Mouse (Mus musculus) hindbrain, embryonic 15.5 days (tissue): ENCODE results near the gene Nipsnap3a. TPM values are rescaled to one million over a fixed set of nuclear protein-coding genes. Genes with fewer than 3 reads are reported as not detected.
A peak's percentile ranks its signal among the peaks of the same experiment; 100 is the strongest.

ENCODE experiments used
- ATAC-seq: fragments of 200-750 bp; cut with Nextera tagmentation; 2 replicates; pipeline ENCODE4 v1.8.0; 2017; ENCODE audit warnings: low read depth, moderate number of reproducible peaks, moderate TSS enrichment; ENCODE audit not compliant: low FRiP score
- H3K27ac ChIP-seq: fragments of 300-500 bp; sonication (generic); replicated peaks from 2 replicates; pipeline ENCODE4 v1.5.1; 2015; ENCODE audit warnings: mild to moderate bottlenecking, inconsistent platforms
- H3K27me3 ChIP-seq: fragments of 300-500 bp; sonication (generic); 2 replicates; pipeline ENCODE4 v1.6.1; 2015; ENCODE audit warnings: control low read depth, inconsistent platforms
- H3K36me3 ChIP-seq: fragments of 300-500 bp; sonication (generic); 2 replicates; pipeline ENCODE4 v1.6.1; 2015; ENCODE audit warnings: control low read depth, inconsistent platforms
- H3K4me1 ChIP-seq: fragments of 300-500 bp; sonication (generic); replicated peaks from 2 replicates; pipeline ENCODE4 v1.6.1; 2015; ENCODE audit warnings: control low read depth, inconsistent platforms
- H3K4me2 ChIP-seq: fragments of 300-500 bp; sonication (generic); 2 replicates; pipeline ENCODE4 v1.6.1; 2015; ENCODE audit warnings: moderate library complexity, mild to moderate bottlenecking, inconsistent platforms
- H3K4me3 ChIP-seq: fragments of 300-500 bp; sonication (generic); 2 replicates; pipeline ENCODE4 v1.5.1; 2015; ENCODE audit warnings: mild to moderate bottlenecking, inconsistent platforms
- H3K9ac ChIP-seq: fragments of 300-500 bp; sonication (generic); 2 replicates; pipeline ENCODE4 v1.6.1; 2015; ENCODE audit warnings: inconsistent platforms
- H3K9me3 ChIP-seq: fragments of 300-500 bp; sonication (generic); 2 replicates; pipeline ENCODE4 v1.6.1; 2016; ENCODE audit warnings: control low read depth, inconsistent platforms
- WGBS: fragments of 180-500 bp; shearing (Covaris S2); methylation state at CpG from one replicate; pipeline ENCODE4 v1.1.7; 2015; 5-methylcytosine and 5-hydroxymethylcytosine counted together
- polyA plus RNA-seq: library from polyadenylated mRNA; unstranded; fragments of >200 nt; fragmentation: Nextera tagmentation; extraction: Ambion mirVana; gene quantifications from 2 replicates; pipeline ENCODE4 v1.2.1, GENCODE M21; 2015

The Nipsnap3a gene
- polyA plus RNA-seq, 1 experiment from 2014 or later: not detected

GRCm38 (mm10) chr4:53014421-53014820, 25.3 kb downstream of the Nipsnap3a start:
- no peak for ATAC-seq
- WGBS: 95% methylated on average over 7 of the region's 7 CpGs

GRCm38 (mm10) chr4:53015024-53015423, 26.0 kb downstream of the Nipsnap3a start:
- H3K36me3 ChIP-seq: peaks cover 39% of the 10 kb centered on the region
- no peaks in the 10 kb centered on the region for H3K27me3 ChIP-seq
- H3K27ac ChIP-seq: no peak overlapping the region
- peaks cover 9% of the 10 kb centered on the region for H3K4me1 ChIP-seq
- H3K9me3 ChIP-seq: no peaks in the 10 kb centered on the region
- no peak overlapping the region for H3K4me2 ChIP-seq
- no peak overlapping the region for H3K4me3 ChIP-seq
- H3K9ac ChIP-seq: no peak overlapping the region
- WGBS: 98% methylated on average over 3 of the region's 3 CpGs
- no peak for ATAC-seq

More at GRCm38 (mm10) chr4:53014421-53014820, 25.3 kb downstream of the Nipsnap3a start:
- no peak overlapping the region for H3K4me2 ChIP-seq
- peaks cover 9% of the 10 kb centered on the region for H3K4me1 ChIP-seq
- peaks cover 34% of the 10 kb centered on the region for H3K36me3 ChIP-seq
- H3K9ac ChIP-seq: no peak overlapping the region
- no peaks in the 10 kb centered on the region for H3K27me3 ChIP-seq
- H3K9me3 ChIP-seq: no peaks in the 10 kb centered on the region
- H3K4me3 ChIP-seq: no peak overlapping the region
- no peak overlapping the region for H3K27ac ChIP-seq

- 93% methylated on average over 1 of the region's 1 CpGs for WGBS
- Histone ChIP-seq H3K9me3 (no peaks in the 10 kb centered on the region), H3K4me3 (no peak overlapping the region), H3K27me3 (no peaks in the 10 kb centered on the region), H3K27ac (no peak overlapping the region), H3K4me2 (no peak overlapping the region), H3K36me3 (peaks cover 59% of the 10 kb centered on the region), H3K9ac (no peak overlapping the region), H3K4me1 (no peaks in the 10 kb centered on the region)
- no peak for ATAC-seq
Measured at GRCm38 (mm10) chr4:53018392-53018791, 29.3 kb downstream of the Nipsnap3a start.

- H3K27me3 ChIP-seq: no peaks in the 10 kb centered on the region
- 95% methylated on average over 14 of the region's 14 CpGs for WGBS
- peaks cover 42% of the 10 kb centered on the region for H3K36me3 ChIP-seq
- ATAC-seq: no peak
- H3K4me3 ChIP-seq: no peak overlapping the region
- no peaks in the 10 kb centered on the region for H3K9me3 ChIP-seq
- no peak overlapping the region for H3K27ac ChIP-seq
- no peak overlapping the region for H3K9ac ChIP-seq
- no peak overlapping the region for H3K4me2 ChIP-seq
- no peaks in the 10 kb centered on the region for H3K4me1 ChIP-seq
Measured at GRCm38 (mm10) chr4:53023189-53023925, 34.3 kb downstream of the Nipsnap3a start.

DNA sequence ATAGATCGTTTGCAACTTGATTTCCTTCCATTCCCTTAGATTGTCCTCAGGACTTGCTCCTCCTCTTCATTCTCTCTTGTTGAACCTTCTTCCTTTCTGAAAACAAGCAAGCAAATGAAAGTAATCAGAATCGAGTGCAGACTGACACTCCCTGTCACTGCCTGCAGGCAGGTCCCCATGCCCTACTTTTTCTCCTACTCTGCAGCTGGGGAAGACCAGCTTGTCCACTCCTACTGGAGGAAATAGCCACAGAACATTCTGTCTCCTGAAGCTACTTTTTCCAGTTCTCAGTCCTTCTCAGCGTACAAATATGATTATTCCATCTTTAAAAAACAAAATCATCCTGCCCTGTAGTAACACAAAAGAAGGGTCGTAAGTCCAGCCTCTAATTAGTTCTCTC, 35.3 kb downstream of the Nipsnap3a start:
- Histone ChIP-seq H3K9ac (no peak overlapping the region), H3K4me3 (no peak overlapping the region), H3K36me3 (peaks cover 35% of the 10 kb centered on the region), H3K27ac (no peak overlapping the region), H3K4me2 (no peak overlapping the region), H3K4me1 (no peaks in the 10 kb centered on the region), H3K9me3 (no peaks in the 10 kb centered on the region), H3K27me3 (no peaks in the 10 kb centered on the region)
- no peak for ATAC-seq
- 87% methylated on average over 4 of the region's 4 CpGs for WGBS

GRCm38 (mm10) chr4:53027811-53028210, 38.7 kb downstream of the Nipsnap3a start:
- Histone ChIP-seq H3K9me3 (no peaks in the 10 kb centered on the region), H3K27ac (no peak overlapping the region), H3K27me3 (no peaks in the 10 kb centered on the region), H3K4me3 (no peak overlapping the region), H3K4me1 (no peaks in the 10 kb centered on the region), H3K36me3 (peaks cover 16% of the 10 kb centered on the region), H3K9ac (no peak overlapping the region), H3K4me2 (no peak overlapping the region)
- 85% methylated on average over 3 of the region's 3 CpGs for WGBS
- no peak for ATAC-seq

DNA sequence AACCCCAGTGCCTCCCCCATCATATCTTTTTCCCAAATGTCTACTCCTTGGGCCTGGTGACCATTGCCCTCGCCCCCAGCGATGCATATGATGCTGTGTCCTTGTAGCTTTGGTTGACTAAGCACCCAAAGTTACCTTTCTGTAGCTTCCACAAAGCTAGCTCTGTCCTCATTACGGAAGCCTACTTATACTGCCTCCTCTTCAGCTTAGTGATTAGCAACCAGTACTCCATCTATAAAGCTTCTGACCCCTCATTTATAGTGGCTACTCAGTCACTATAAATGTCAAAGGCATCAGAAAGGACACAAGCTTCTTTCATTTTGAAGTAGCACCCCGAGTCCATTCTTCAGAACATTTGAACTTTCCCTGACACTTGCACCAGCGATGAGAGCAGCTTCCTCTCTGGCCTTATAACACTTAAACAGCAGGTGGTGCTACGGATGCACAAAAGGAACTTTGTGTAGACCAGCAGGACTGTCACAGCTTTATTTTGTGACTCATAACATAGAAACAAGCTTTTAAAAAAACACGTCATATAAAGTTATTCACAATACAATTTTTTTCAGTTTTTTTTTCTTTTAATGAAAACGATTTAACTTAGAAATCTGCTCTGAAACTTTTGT, 41.4 kb downstream of the Nipsnap3a start:
- no peaks in the 10 kb centered on the region for H3K4me1 ChIP-seq
- H3K36me3 ChIP-seq: no peaks in the 10 kb centered on the region
- peak; percentile 69; the same call in 1 of the 2 replicates for ATAC-seq
- no peak overlapping the region for H3K9ac ChIP-seq
- no peak overlapping the region for H3K4me3 ChIP-seq
- no peak overlapping the region for H3K4me2 ChIP-seq
- H3K9me3 ChIP-seq: no peaks in the 10 kb centered on the region
- 34% methylated on average over 8 of the region's 8 CpGs for WGBS
- no peaks in the 10 kb centered on the region for H3K27me3 ChIP-seq
- no peak overlapping the region for H3K27ac ChIP-seq

DNA sequence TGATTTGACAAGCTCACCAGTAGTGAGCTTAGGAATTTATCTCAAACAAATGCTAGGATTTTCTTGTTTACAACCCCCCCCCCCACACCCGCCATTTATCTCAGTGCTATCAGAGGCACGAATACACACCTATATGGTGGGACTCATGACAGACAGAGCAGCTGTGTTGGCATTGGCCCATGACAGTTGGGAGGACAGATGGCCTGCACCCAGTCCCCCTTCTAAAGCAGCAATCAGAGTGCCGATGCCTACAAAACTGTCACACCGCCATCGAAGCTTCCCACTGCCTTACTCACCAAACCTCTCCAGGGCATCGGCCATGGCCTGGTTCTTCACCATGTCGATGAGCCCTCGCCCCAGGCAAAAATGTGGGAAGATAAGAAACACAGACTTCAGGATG, 54.7 kb downstream of the Nipsnap3a start:
- ATAC-seq: no peak
- no peaks in the 10 kb centered on the region for H3K9me3 ChIP-seq
- H3K9ac ChIP-seq: no peak overlapping the region
- no peaks in the 10 kb centered on the region for H3K27me3 ChIP-seq
- WGBS: 83% methylated on average over 8 of the region's 8 CpGs
- no peak overlapping the region for H3K4me3 ChIP-seq
- no peak overlapping the region for H3K27ac ChIP-seq
- peaks cover 7% of the 10 kb centered on the region for H3K4me1 ChIP-seq
- H3K36me3 ChIP-seq: no peaks in the 10 kb centered on the region
- no peak overlapping the region for H3K4me2 ChIP-seq

- peaks cover 7% of the 10 kb centered on the region for H3K4me1 ChIP-seq
- no peak overlapping the region for H3K9ac ChIP-seq
- no peaks in the 10 kb centered on the region for H3K36me3 ChIP-seq
- 71% methylated on average over 7 of the region's 7 CpGs for WGBS
- ATAC-seq: 0 out of 2 replicates have a peak, but pooled peaks have one; percentile 28
- no peak overlapping the region for H3K27ac ChIP-seq
- no peaks in the 10 kb centered on the region for H3K9me3 ChIP-seq
- no peak overlapping the region for H3K4me2 ChIP-seq
- H3K4me3 ChIP-seq: no peak overlapping the region
- H3K27me3 ChIP-seq: no peaks in the 10 kb centered on the region
Measured at GRCm38 (mm10) chr4:53045807-53046206, 56.7 kb downstream of the Nipsnap3a start.

GRCm38 (mm10) chr4:53046238-53047022, 57.4 kb downstream of the Nipsnap3a start:
- Histone ChIP-seq H3K27me3 (no peaks in the 10 kb centered on the region), H3K4me1 (peaks cover 7% of the 10 kb centered on the region), H3K4me3 (no peak overlapping the region), H3K27ac (no peak overlapping the region), H3K36me3 (no peaks in the 10 kb centered on the region), H3K9ac (no peak overlapping the region), H3K4me2 (no peak overlapping the region), H3K9me3 (no peaks in the 10 kb centered on the region)
- peak; percentile 67 for ATAC-seq
- 42% methylated on average over 9 of the region's 9 CpGs for WGBS
